In genomic region chr11:36045681-36046276, GRCm38 (mm10) we compare ENCODE assay signal across 8 mouse cellular contexts.
DNase-seq lines count a peak whose midpoint lies in the region; ATAC-seq and TF ChIP-seq lines count a peak whose summit lies in the region.

No protein-coding gene starts in this region.

- H3K9me3 ChIP-seq in CH12.LX (replicated peaks; ENCODE audit: low read length), result no peaks in the 10 kb centered on the region
- no peaks in the 10 kb centered on the region for H3K9me3 ChIP-seq in embryonic facial prominence, embryonic 14.5 days (ENCODE audit: control insufficient read depth, low read length)
- no peaks in the 10 kb centered on the region for H3K9me3 ChIP-seq in heart, embryonic 13.5 days
- no peaks in the 10 kb centered on the region for H3K9me3 ChIP-seq in liver, embryonic 12.5 days (replicated peaks)
- no peaks in the 10 kb centered on the region for H3K9me3 ChIP-seq in neural tube, embryonic 11.5 days (ENCODE audit: control insufficient read depth, low read length)

- 3% methylated on average over 13 of the region's 13 CpGs for WGBS in embryonic facial prominence, embryonic 14.5 days
- 3% methylated on average over 13 of the region's 13 CpGs for WGBS in heart, embryonic 13.5 days
- 3% methylated on average over 13 of the region's 13 CpGs for WGBS in liver, embryonic 12.5 days (ENCODE audit: insufficient replicate concordance)
- 3% methylated on average over 13 of the region's 13 CpGs for WGBS in neural tube, embryonic 11.5 days

- TF ChIP-seq EP300 in CH12.LX (IDR thresholded peaks at IDR 0.05; ENCODE audit: low read length), result no peak

- H3K4me2 ChIP-seq in CH12.LX (ENCODE audit: insufficient read depth, low read depth, poor library complexity, severe bottlenecking), result no peak overlapping the region
- peak overlapping the region; percentile 49 for H3K4me2 ChIP-seq in embryonic facial prominence, embryonic 14.5 days (ENCODE audit: low read depth, low read length)
- H3K4me2 ChIP-seq in heart, embryonic 13.5 days, result peak overlapping the region; percentile 70
- H3K4me2 ChIP-seq in liver, embryonic 12.5 days, result peak overlapping the region; percentile 61
- peak overlapping the region; percentile 48 for H3K4me2 ChIP-seq in neural tube, embryonic 11.5 days (ENCODE audit: low read depth)

- peak; percentile 83 for ATAC-seq in embryonic facial prominence, embryonic 14.5 days (ENCODE audit: low read depth)
- ATAC-seq in heart, embryonic 13.5 days (ENCODE audit: extremely low read depth, insufficient number of reproducible peaks, low FRiP score, low TSS enrichment), result no peak
- ATAC-seq in liver, embryonic 12.5 days, result 0 out of 2 replicates have a peak, but pooled peaks have one; percentile 15
- ATAC-seq in neural tube, embryonic 11.5 days (ENCODE audit: insufficient read depth, low FRiP score, low TSS enrichment), result peak; percentile 71; the same call in 1 of the 2 replicates

- peak; percentile 72 to 99 for TF ChIP-seq CTCF in CH12.LX (conservative IDR thresholded peaks at IDR 0.05 in 1 of 2, IDR thresholded peaks at IDR 0.05 in 1 of 2; ENCODE audit: low read depth in 2 of 2, low read length in 2 of 2)
- TF ChIP-seq CTCF in bone marrow macrophage, adult 2 months (IDR thresholded peaks at IDR 0.05; ENCODE audit: low read depth, low read length), result peak; percentile 85

- TF ChIP-seq POLR2A in CH12.LX (IDR thresholded peaks at IDR 0.05; ENCODE audit: low read depth, low read length), result no peak
- no peak for TF ChIP-seq POLR2A in bone marrow macrophage, adult 2 months (IDR thresholded peaks at IDR 0.05; ENCODE audit: borderline replicate concordance, low read depth, low read length)

- dilution Hi-C loops in CH12.LX (cut with MboI; ENCODE audit: extremely low pct_ligation_motif_present, extremely low pct_unique_long_range_greater_than_20kb, low sequenced_read_pairs), result no loop called here

- H3K79me2 ChIP-seq in CH12.LX (replicated peaks; ENCODE audit: control insufficient read depth, extremely low read depth, insufficient read depth, poor library complexity, severe bottlenecking), result no peaks in the 10 kb centered on the region

- H3K9ac ChIP-seq in CH12.LX (ENCODE audit: insufficient read depth, low read depth), result no peak overlapping the region
- peak overlapping the region; percentile 49 for H3K9ac ChIP-seq in embryonic facial prominence, embryonic 14.5 days (ENCODE audit: low read depth, low read length)
- H3K9ac ChIP-seq in heart, embryonic 13.5 days, result peak overlapping the region; percentile 80
- H3K9ac ChIP-seq in liver, embryonic 12.5 days, result no peak overlapping the region; the same call in 1 of the 2 replicates
- H3K9ac ChIP-seq in neural tube, embryonic 11.5 days (ENCODE audit: low read length), result peak overlapping the region; percentile 45

- in situ Hi-C loops in CH12.LX (cut with MboI; ENCODE audit: low pct_ligation_motif_present, low pct_unique_long_range_greater_than_20kb, low sequenced_read_pairs), result loop anchor here (25.0 kb wide), 1 partner anchor 492 kb away; no protein-coding TSS in a partner anchor

- peaks cover 0 to 9% of the 10 kb centered on the region in 2 experiments; a peak in 1 of 4 replicates for H3K4me1 ChIP-seq in CH12.LX (ENCODE audit: control insufficient read depth in 1 of 2, insufficient read depth in 2 of 2)
- no peaks in the 10 kb centered on the region for H3K4me1 ChIP-seq in bone marrow macrophage, adult 2 months (ENCODE audit: control insufficient read depth, insufficient read depth, low read length)
- H3K4me1 ChIP-seq in embryonic facial prominence, embryonic 14.5 days (ENCODE audit: control insufficient read depth, insufficient read depth, low read length), result no peaks in the 10 kb centered on the region
- peaks cover 5% of the 10 kb centered on the region; the same call in 1 of the 2 replicates for H3K4me1 ChIP-seq in heart, embryonic 13.5 days
- H3K4me1 ChIP-seq in liver, embryonic 12.5 days, result no peaks in the 10 kb centered on the region
- no peaks in the 10 kb centered on the region for H3K4me1 ChIP-seq in neural tube, embryonic 11.5 days (ENCODE audit: control insufficient read depth, insufficient read depth, low read length)

- TF ChIP-seq RAD21 in CH12.LX (IDR thresholded peaks at IDR 0.05; ENCODE audit: low read depth, low read length), result peak; percentile 87

- H3K27me3 ChIP-seq in CH12.LX (replicated peaks), result peaks cover 60% of the 10 kb centered on the region
- no peaks in the 10 kb centered on the region for H3K27me3 ChIP-seq in embryonic facial prominence, embryonic 14.5 days (replicated peaks; ENCODE audit: control insufficient read depth, insufficient read depth, low read length)
- peaks cover 40% of the 10 kb centered on the region for H3K27me3 ChIP-seq in heart, embryonic 13.5 days (replicated peaks)
- no peaks in the 10 kb centered on the region for H3K27me3 ChIP-seq in liver, embryonic 12.5 days (replicated peaks)
- H3K27me3 ChIP-seq in neural tube, embryonic 11.5 days (ENCODE audit: control insufficient read depth, insufficient read depth, low read length), result no peaks in the 10 kb centered on the region

- no peak overlapping the region for H3K27ac ChIP-seq in CH12.LX (ENCODE audit: insufficient read depth, low read depth)
- no peak overlapping the region for H3K27ac ChIP-seq in bone marrow macrophage, adult 2 months (ENCODE audit: insufficient read depth, low read depth, low read length)
- no peak overlapping the region for H3K27ac ChIP-seq in embryonic facial prominence, embryonic 14.5 days (replicated peaks; ENCODE audit: low read depth, low read length)
- H3K27ac ChIP-seq in heart, embryonic 13.5 days (replicated peaks), result no peak overlapping the region
- no peak overlapping the region for H3K27ac ChIP-seq in liver, embryonic 12.5 days
- no peak overlapping the region for H3K27ac ChIP-seq in neural tube, embryonic 11.5 days (ENCODE audit: low read depth, low read length)

- H3K4me3 ChIP-seq in CH12.LX (replicated peaks in 1 of 3; ENCODE audit: low read depth in 2 of 3, low read length in 2 of 3, poor library complexity in 1 of 3), result peak overlapping the region in 1 of 3 experiments; percentile 34
- H3K4me3 ChIP-seq in bone marrow macrophage, adult 2 months (ENCODE audit: insufficient read depth, low read length), result peak overlapping the region; percentile 43
- peak overlapping the region; percentile 36 for H3K4me3 ChIP-seq in embryonic facial prominence, embryonic 14.5 days (ENCODE audit: low read depth, low read length)
- peak overlapping the region; percentile 62 for H3K4me3 ChIP-seq in heart, embryonic 13.5 days
- H3K4me3 ChIP-seq in liver, embryonic 12.5 days, result peak overlapping the region; percentile 44
- H3K4me3 ChIP-seq in neural tube, embryonic 11.5 days (ENCODE audit: low read depth, low read length), result peak overlapping the region; percentile 35

- DNase-seq in CH12.LX (ENCODE audit: extremely low read depth), result peak; percentile 86
- peak; percentile 88 for DNase-seq in embryonic facial prominence, embryonic 14.5 days (ENCODE audit: low spot score)
- peak; percentile 81 for DNase-seq in kidney, postnatal 10 days
- DNase-seq in neural tube, embryonic 11.5 days (ENCODE audit: low spot score), result peak; percentile 88
- DNase-seq in thymus, postnatal 0 days (ENCODE audit: low spot score), result peak; percentile 56

- H3K36me3 ChIP-seq in CH12.LX (replicated peaks in 1 of 2; ENCODE audit: control insufficient read depth in 1 of 2, insufficient read depth in 1 of 2, low read length in 1 of 2), result no peaks in the 10 kb centered on the region
- no peaks in the 10 kb centered on the region for H3K36me3 ChIP-seq in embryonic facial prominence, embryonic 14.5 days (ENCODE audit: control insufficient read depth, insufficient read depth, low read length)
- no peaks in the 10 kb centered on the region for H3K36me3 ChIP-seq in heart, embryonic 13.5 days
- H3K36me3 ChIP-seq in liver, embryonic 12.5 days, result no peaks in the 10 kb centered on the region
- H3K36me3 ChIP-seq in neural tube, embryonic 11.5 days (ENCODE audit: control insufficient read depth, insufficient read depth, low read length), result no peaks in the 10 kb centered on the region

TF ChIP-seq in CH12.LX, 34 proteins besides CTCF, POLR2A, EP300 and RAD21:
- TF ChIP-seq POLR2AphosphoS2 (IDR thresholded peaks at IDR 0.05; ENCODE audit: low read depth, low read length), result no peak
- TF ChIP-seq USF2 (conservative IDR thresholded peaks at IDR 0.05; ENCODE audit: low read depth, low read length), result no peak
- TF ChIP-seq MXI1 (IDR thresholded peaks at IDR 0.05; ENCODE audit: low read depth, low read length), result no peak
- TF ChIP-seq MAFK (IDR thresholded peaks at IDR 0.05; ENCODE audit: insufficient replicate concordance, low read length), result no peak
- TF ChIP-seq ETS1 (conservative IDR thresholded peaks at IDR 0.05; ENCODE audit: low read depth, low read length), result no peak
- TF ChIP-seq SMC3 (IDR thresholded peaks at IDR 0.05; ENCODE audit: low read depth, low read length), result peak; percentile 60
- no peak for TF ChIP-seq E2F4 (IDR thresholded peaks at IDR 0.05; ENCODE audit: insufficient replicate concordance, low read depth, low read length)

Comparison
In these comparisons a context has a peak if more than half of its experiments do, and no peak if none do; other contexts are left out.
1. H3K9ac ChIP-seq: peak in embryonic facial prominence, embryonic 14.5 days (single experiment), heart, embryonic 13.5 days (single experiment) and neural tube, embryonic 11.5 days (single experiment); none in CH12.LX (single experiment) and liver, embryonic 12.5 days (single experiment).
2. Peak in every context shown above with its lines, with median percentiles within 50 percentile points of each other: DNase-seq.